Mouse (Mus musculus) natural killer cell, adult 2 months (primary cell): Measurements from ENCODE around the gene Gpc6.

ENCODE experiments used
- DNase-seq, 2 experiments: peaks; one replicate each; pipeline ENCODE4 v3.0.0; 2022; ENCODE audit warnings: low spot score in 2 of 2

The Gpc6 gene

GRCm38 (mm10) chr14:117239694-117240427 is 314.7 kb downstream of the Gpc6 start:
- no peak for DNase-seq

DNA sequence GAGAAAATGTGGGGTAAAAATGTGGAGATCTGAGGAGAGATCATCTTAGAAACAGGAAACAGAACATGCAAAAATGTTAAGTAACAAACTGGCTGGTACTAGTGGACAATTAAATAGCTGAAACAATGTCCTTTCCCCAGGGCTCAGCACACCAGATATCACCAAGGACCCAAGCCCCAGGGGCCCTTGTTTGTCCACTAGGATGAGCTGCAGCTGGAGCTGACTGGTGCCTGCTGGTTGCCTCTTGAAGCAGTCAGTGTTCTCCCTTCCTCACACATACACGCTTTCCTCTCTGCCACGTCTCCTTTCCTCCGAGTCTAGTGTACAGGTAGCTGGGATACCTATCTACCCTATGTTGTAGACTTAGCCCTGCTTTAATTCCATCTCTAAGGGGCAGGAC is 320.5 kb downstream of the Gpc6 start:
- DNase-seq = no peak

DNA sequence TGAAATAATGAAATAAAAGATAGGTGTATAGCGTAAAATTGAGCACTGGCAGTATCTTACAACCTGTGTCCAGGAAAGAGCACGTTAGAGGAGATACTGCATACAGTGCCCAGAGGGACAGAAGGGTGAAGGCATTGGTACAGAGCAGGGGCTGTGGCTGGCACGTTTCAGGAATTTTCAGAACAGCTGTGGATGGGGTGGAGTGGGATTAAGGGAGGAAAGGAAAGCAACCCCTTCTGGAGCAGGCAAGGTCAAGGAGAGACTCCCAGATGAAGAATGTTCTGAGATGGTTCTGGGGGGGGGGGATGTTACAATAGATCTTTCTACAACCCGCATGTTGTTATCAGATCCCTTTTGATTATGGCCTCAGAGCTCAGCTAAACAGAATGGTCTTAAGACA is 331.1 kb downstream of the Gpc6 start:
- DNase-seq = no peak

DNA sequence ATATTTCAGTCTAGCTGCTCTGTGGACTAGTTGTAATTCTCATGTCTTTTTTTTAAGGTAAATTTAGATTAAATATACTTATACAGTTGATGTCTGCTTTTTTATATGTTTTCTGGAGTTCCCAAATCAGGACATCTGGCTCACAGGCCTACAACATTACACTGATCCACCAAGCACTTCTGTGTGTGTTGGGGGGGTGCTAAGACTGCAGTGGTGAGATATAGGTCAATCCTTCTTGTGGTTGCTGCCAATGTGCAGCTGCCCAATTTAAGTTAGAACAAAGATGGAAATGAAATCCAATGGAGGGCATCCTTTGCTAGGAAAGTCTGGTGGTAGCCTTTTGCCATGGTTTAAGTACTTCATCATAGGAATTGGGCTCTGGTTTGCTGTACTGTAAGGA is 340.5 kb downstream of the Gpc6 start:
- no peak for DNase-seq

DNA sequence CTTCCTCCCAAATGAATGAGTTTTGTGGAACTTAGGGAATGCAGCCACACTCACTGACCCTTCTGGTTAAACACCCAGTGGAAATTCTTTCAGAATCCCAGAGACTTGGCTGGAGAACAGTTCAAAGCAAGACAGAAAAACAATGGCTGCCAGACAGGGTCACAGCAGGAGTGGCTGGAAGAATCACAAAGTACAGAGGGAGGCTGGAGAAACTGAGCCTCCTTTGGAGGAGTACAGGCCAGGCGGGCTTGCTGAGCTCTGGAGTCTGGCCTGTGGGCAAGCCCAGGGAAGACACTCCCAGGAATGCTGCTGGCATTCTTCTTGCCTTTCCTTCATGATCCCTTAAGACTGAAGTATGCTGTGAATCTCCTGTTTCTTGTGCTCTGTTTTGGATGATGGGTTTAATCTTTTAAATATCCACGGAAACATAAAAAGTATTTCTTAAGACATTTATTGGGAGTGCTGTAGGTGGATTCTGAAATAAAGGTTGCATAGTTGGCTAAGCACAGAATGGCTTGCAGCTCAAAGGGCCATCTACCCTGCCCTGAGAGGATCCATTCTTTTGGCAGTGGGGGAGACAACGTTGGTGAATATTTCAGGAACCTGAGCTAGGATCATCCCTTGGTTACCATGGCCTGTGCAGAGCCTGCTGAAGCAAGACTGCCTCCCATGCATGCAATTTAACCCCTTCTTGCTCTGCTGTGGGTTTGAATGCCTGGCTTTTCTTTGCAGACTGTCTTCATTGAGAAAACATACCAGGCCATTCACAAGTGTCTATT is 342.9 kb downstream of the Gpc6 start:
- no peak for DNase-seq

GRCm38 (mm10) chr14:117283631-117284030 is 358.5 kb downstream of the Gpc6 start:
- no peak for DNase-seq

DNA sequence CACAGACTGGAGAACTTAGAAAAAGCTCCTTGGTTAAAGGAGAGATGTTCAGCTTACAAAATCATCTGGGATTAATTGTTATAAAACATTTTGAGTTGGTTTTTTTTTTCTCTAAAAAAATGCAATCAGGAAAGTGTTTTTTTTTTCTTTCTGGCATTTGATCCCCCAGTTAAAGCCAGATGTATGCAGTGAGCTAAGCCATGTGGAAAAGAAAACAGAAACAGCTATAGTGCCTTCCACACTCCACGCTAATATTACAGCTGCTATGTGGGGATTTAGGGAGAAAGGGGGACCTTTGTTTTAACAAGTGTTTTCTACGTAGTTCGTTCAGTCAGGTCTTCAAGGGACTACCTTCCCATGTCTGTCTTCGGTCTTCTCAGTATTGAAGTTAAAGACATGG is 368.6 kb downstream of the Gpc6 start:
- no peak for DNase-seq

- DNase-seq = no peak
These were observed 371.2 kb downstream of the Gpc6 start for GRCm38 (mm10) chr14:117296207-117296838.

DNA sequence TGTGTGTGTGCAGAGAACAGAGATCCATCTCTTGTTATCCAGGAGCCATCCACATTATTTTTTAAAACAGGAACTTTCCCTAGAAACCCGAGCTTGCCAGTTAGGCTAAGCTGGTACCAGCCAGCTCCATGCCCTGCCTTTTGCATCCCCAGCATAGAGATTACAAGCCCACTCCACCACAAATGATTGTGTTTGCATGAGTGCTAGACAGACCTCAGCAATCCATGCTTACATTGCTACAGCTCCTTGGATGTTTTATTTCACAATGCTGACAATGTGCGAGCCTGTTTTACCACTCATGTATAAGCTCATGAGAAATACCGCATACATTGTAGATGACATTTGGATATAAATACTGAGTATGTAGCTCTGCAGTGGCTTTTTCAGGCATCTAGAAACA is 375.9 kb downstream of the Gpc6 start:
- no peak for DNase-seq

DNA sequence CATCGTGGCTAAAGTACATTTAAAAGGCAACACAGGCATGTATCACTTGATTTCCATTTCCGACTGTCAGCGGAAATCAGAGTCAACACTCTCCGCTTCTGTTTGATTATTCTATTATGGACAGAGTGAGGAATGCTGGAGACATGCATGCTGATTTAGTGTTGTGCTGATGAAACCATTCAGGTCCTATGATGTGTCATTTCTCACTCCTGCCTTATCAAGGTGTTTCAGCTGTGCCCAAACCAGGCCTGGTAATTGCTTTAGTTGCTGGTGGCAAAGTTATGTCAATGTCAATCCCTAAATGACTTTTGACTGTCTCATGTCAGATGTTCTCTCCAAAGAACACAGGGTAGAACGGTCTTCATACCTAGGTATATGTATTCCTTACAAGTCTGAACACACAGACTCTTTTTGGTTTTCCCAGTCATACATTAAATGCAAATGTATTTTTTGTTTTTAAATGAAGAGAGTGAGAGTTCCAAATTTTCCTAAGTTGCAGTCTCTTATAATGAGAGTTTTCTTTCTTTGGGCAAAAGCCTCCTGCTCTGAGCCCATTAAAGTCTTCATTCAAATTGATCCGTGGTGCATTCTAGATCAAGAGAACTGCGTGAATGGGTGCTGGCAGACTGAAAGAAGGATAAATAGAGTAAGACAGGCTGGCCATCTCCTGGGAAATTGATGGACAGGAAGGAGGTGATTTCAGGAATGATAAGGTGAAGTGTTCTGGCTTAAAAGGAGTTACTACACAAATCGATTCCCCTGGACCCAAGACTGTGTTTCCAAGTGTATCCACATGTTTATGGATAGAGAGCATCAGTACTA is 379.0 kb downstream of the Gpc6 start:
- DNase-seq = no peak

- no peak for DNase-seq
These were observed 379.6 kb downstream of the Gpc6 start for GRCm38 (mm10) chr14:117304723-117305010.

GRCm38 (mm10) chr14:117309997-117310520 is 384.9 kb downstream of the Gpc6 start:
- no peak for DNase-seq

DNA sequence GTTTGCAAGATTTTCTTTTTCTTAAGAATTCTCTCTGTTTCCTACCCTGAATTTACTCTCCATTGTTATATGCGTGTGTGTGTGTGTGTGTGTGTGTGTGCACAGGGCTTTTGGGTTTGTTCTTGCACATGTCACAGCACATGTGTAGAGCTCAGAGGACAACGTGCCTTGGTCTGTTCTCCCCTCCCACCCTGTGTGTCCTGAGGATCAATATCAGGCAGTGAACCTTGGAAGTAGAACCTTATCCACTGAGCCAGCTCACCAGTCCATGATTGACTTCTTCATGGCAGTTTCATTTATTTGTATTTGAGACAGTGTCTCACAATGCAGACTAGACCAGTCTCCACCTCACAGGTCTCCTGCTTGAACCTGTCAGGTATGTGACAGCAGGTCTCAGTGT is 399.1 kb downstream of the Gpc6 start:
- no peak for DNase-seq

- DNase-seq = no peak
These were observed 407.1 kb downstream of the Gpc6 start for GRCm38 (mm10) chr14:117332256-117332655.

GRCm38 (mm10) chr14:117337271-117337670 is 412.2 kb downstream of the Gpc6 start:
- no peak for DNase-seq

DNA sequence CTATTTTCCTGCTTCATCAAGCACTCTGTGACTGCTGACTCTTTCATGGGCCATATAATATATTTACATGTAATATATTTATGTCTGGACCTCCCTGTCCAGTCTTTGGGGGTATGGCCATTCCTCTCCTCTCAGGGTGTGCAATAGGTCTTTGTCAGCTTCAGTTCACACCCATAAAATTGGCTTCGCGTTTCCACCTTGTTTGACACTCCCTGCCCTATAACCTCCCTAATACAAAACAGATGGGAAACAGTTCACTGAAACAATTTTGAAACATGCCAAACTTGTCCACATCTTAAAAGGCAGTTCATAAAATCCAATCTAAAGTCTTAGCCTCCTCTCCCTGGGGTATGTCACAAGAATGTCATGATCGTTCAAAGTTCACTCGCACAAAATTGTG is 415.4 kb downstream of the Gpc6 start:
- no peak for DNase-seq

GRCm38 (mm10) chr14:117344505-117344904 is 419.4 kb downstream of the Gpc6 start:
- DNase-seq = no peak

GRCm38 (mm10) chr14:117346372-117346885 is 421.3 kb downstream of the Gpc6 start:
- no peak for DNase-seq

DNA sequence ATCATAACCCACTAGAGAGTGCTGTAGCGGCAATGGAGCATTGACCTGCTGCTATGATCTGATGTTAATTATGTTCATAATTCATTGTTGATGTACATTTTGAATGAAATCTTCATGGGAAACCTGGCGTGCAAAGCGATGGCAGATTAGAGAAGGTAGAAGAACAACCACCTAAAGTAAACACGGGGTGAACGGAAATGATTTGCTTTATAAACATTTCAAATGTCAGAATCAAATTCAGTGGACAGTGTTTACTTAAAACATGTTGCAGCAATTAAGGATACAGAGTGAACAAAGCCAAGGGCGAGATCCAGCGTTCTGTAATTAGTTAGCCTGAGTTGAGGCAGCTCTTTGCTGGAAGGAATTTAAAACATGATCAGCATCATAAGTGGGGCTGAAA is 426.2 kb downstream of the Gpc6 start:
- DNase-seq = no peak

- DNase-seq = no peak
These were observed 436.2 kb downstream of the Gpc6 start for GRCm38 (mm10) chr14:117361155-117361964.

GRCm38 (mm10) chr14:117361965-117362309 is 436.8 kb downstream of the Gpc6 start:
- DNase-seq = no peak
